Mouse (Mus musculus) brown adipose tissue, adult 24 weeks (tissue): ENCODE measurements around the gene Trpm7. TPM values are rescaled to one million over a fixed set of nuclear protein-coding genes. Genes with fewer than 3 reads are reported as not detected.

Experiments used
- polyA plus RNA-seq: library from polyadenylated mRNA; stranded (reverse); fragments of >200 nt; gene quantifications from 2 replicates; pipeline ENCODE4 v1.2.4, GENCODE M21; 2012; ENCODE audit not compliant: missing spikeins, insufficient read depth, insufficient read length

Trpm7 gene
- polyA plus RNA-seq, 1 experiment, result 20.4 TPM

Other genes with a start within 250 kb of the Trpm7 start
- 4.0 and 6.6 TPM in 2 replicates for gene Gabpb1, start 199.9 kb downstream of the Trpm7 start, polyA plus RNA-seq
- gene Usp8, start 168.9 kb downstream of the Trpm7 start, polyA plus RNA-seq, result 64.0 and 66.5 TPM in 2 replicates
- gene Usp50, start 92.8 kb downstream of the Trpm7 start, polyA plus RNA-seq, result 5.8 and 11.5 TPM in 2 replicates
- gene Sppl2a, start 57.0 kb upstream of the Trpm7 start, polyA plus RNA-seq, result 39.5 and 43.1 TPM in 2 replicates
- gene Ap4e1, start 132.5 kb upstream of the Trpm7 start, polyA plus RNA-seq, result 3.4 and 5.2 TPM in 2 replicates
- 68.1 and 106 TPM in 2 replicates for gene Blvra, start 194.4 kb upstream of the Trpm7 start, polyA plus RNA-seq